Mouse (Mus musculus) kidney, postnatal 0 days (tissue): ENCODE measurements around the gene Elp6. TPM values are rescaled to one million over a fixed set of nuclear protein-coding genes. Genes with fewer than 3 reads are reported as not detected.

Source experiments
- ATAC-seq: fragments of 200-750 bp; cut with Nextera tagmentation; replicated peaks from 2 replicates; pipeline ENCODE4 v1.8.0; 2017; ENCODE audit warnings: low read depth, moderate number of reproducible peaks, moderate TSS enrichment, moderate library complexity; ENCODE audit not compliant: low FRiP score
- DNase-seq: peaks from one replicate; pipeline ENCODE4 v3.0.0-alpha.2; 2016; ENCODE audit warnings: low spot score
- H3K27ac ChIP-seq: fragments of 300-500 bp; sonication (generic); 2 replicates; pipeline ENCODE4 v1.5.1; 2014; ENCODE audit warnings: mild to moderate bottlenecking
- H3K27me3 ChIP-seq: fragments of 300-500 bp; sonication (generic); 2 replicates; pipeline ENCODE4 v1.6.1; 2014; ENCODE audit warnings: low read length, mixed read lengths; ENCODE audit not compliant: insufficient read depth
- H3K36me3 ChIP-seq: fragments of 300-500 bp; sonication (generic); 2 replicates; pipeline ENCODE4 v1.6.1; 2014; ENCODE audit warnings: low read length, mixed read lengths; ENCODE audit not compliant: insufficient read depth
- H3K4me1 ChIP-seq: fragments of 300-500 bp; sonication (generic); replicated peaks from 2 replicates; pipeline ENCODE4 v1.6.1; 2014; ENCODE audit warnings: antibody characterized with exemption, low read length, mixed read lengths; ENCODE audit not compliant: insufficient read depth
- H3K4me2 ChIP-seq: fragments of 300-500 bp; sonication (generic); 2 replicates; pipeline ENCODE4 v1.6.1; 2014; ENCODE audit warnings: mild to moderate bottlenecking, low read length, moderate library complexity, mixed read lengths
- H3K4me3 ChIP-seq: fragments of 300-500 bp; sonication (generic); replicated peaks from 2 replicates; pipeline ENCODE4 v1.5.1; 2014; ENCODE audit warnings: low read depth, low read length
- H3K9ac ChIP-seq: fragments of 300-500 bp; sonication (generic); 2 replicates; pipeline ENCODE4 v1.6.1; 2014; ENCODE audit warnings: low read depth, low read length
- H3K9me3 ChIP-seq: fragments of 300-500 bp; sonication (generic); replicated peaks from 2 replicates; pipeline ENCODE4 v1.6.1; 2016; ENCODE audit warnings: low read length, inconsistent platforms, mixed read lengths
- CTCF ChIP-seq: IDR thresholded peaks from 2 replicates; pipeline ENCODE4 v1.5.1; 2016; ENCODE audit warnings: antibody characterized with exemption, low read depth, mild to moderate bottlenecking, moderate library complexity
- WGBS: fragments of 180-500 bp; shearing (Covaris S2); extraction: QIAGEN DNeasy Blood & Tissue Kit; methylation state at CpG from one replicate; pipeline ENCODE4 v1.1.7; 2014; 5-methylcytosine and 5-hydroxymethylcytosine counted together
- polyA plus RNA-seq: library from polyadenylated mRNA; unstranded; fragments of >200 nt; fragmentation: Nextera tagmentation; extraction: Ambion mirVana; gene quantifications from 2 replicates; pipeline ENCODE4 v1.2.1, GENCODE M21; 2015

The Elp6 gene
- polyA plus RNA-seq, 1 experiment from 2014 or later = 15.7 TPM

GRCm38 (mm10) chr9:110333135-110333895, 28.3 kb downstream of the Elp6 start, which contains the start of gene Scap:
TSS of gene Scap (plus strand) at chr9:110333288.
- Histone ChIP-seq H3K4me2 (peak within 1 kb of the TSS; percentile 91), H3K27ac (peak within 1 kb of the TSS; percentile 70), H3K9me3 (no peaks in the 10 kb centered on the region), H3K9ac (peak within 1 kb of the TSS; percentile 72), H3K4me1 (no peaks in the 10 kb centered on the region; the same call in 1 of the 2 replicates), H3K27me3 (no peaks in the 10 kb centered on the region), H3K36me3 (no peaks in the 10 kb centered on the region), H3K4me3 (peak within 1 kb of the TSS; percentile 87)
- DNase-seq (peak; percentile 95), ATAC-seq (peak; percentile 89)
- peak; percentile 98 for TF ChIP-seq CTCF
- under 1% methylated on average over 59 of the region's 78 CpGs for WGBS

- no peak for DNase-seq
- Histone ChIP-seq H3K27me3 (no peaks in the 10 kb centered on the region), H3K36me3 (no peaks in the 10 kb centered on the region), H3K4me1 (no peaks in the 10 kb centered on the region; the same call in 1 of the 2 replicates), H3K9me3 (no peaks in the 10 kb centered on the region), H3K4me2 (peak overlapping the region; percentile 91), H3K27ac (peak overlapping the region; percentile 70; the same call in 1 of the 2 replicates), H3K4me3 (peak overlapping the region; percentile 87), H3K9ac (peak overlapping the region; percentile 72)
- no peak for TF ChIP-seq CTCF
- peak; percentile 8; the same call in 1 of the 2 replicates for ATAC-seq
- 7% methylated on average over 12 of the region's 12 CpGs for WGBS
These were observed 28.9 kb downstream of the Elp6 start for GRCm38 (mm10) chr9:110333896-110334259.

GRCm38 (mm10) chr9:110334849-110335248, 29.9 kb downstream of the Elp6 start:
- Histone ChIP-seq H3K4me1 (no peaks in the 10 kb centered on the region; the same call in 1 of the 2 replicates), H3K9me3 (no peaks in the 10 kb centered on the region), H3K27me3 (no peaks in the 10 kb centered on the region), H3K4me3 (no peak overlapping the region), H3K9ac (no peak overlapping the region), H3K4me2 (no peak overlapping the region), H3K36me3 (no peaks in the 10 kb centered on the region), H3K27ac (no peak overlapping the region)
- TF ChIP-seq CTCF = no peak
- ATAC-seq (no peak), DNase-seq (no peak)
- 72% methylated on average over 8 of the region's 8 CpGs for WGBS

- H3K4me2 ChIP-seq = no peak overlapping the region
- H3K27me3 ChIP-seq = no peaks in the 10 kb centered on the region
- H3K36me3 ChIP-seq = no peaks in the 10 kb centered on the region
- WGBS = 87% methylated on average over 5 of the region's 5 CpGs
- no peak overlapping the region for H3K4me3 ChIP-seq
- H3K9me3 ChIP-seq = no peaks in the 10 kb centered on the region
- no peak overlapping the region for H3K9ac ChIP-seq
- TF ChIP-seq CTCF = no peak
- ATAC-seq (no peak), DNase-seq (no peak)
- H3K27ac ChIP-seq = no peak overlapping the region
- no peaks in the 10 kb centered on the region for H3K4me1 ChIP-seq
These were observed 35.2 kb downstream of the Elp6 start for GRCm38 (mm10) chr9:110340037-110340750.

GRCm38 (mm10) chr9:110342008-110342407, 37.0 kb downstream of the Elp6 start:
- TF ChIP-seq CTCF = no peak
- DNase-seq (no peak), ATAC-seq (no peak)
- H3K27me3 ChIP-seq = no peaks in the 10 kb centered on the region
- 77% methylated on average over 8 of the region's 8 CpGs for WGBS
- H3K36me3 ChIP-seq = no peaks in the 10 kb centered on the region
- no peaks in the 10 kb centered on the region for H3K9me3 ChIP-seq
- H3K27ac ChIP-seq = no peak overlapping the region
- no peaks in the 10 kb centered on the region for H3K4me1 ChIP-seq
- H3K9ac ChIP-seq = no peak overlapping the region
- no peak overlapping the region for H3K4me3 ChIP-seq
- H3K4me2 ChIP-seq = no peak overlapping the region

- 47% methylated on average over 6 of the region's 6 CpGs for WGBS
- no peak for ATAC-seq
- no peaks in the 10 kb centered on the region for H3K4me1 ChIP-seq
These were observed 38.8 kb downstream of the Elp6 start for GRCm38 (mm10) chr9:110343805-110344204.

More at GRCm38 (mm10) chr9:110343805-110344204, 38.8 kb downstream of the Elp6 start:
- H3K9me3 ChIP-seq = no peaks in the 10 kb centered on the region
- no peak overlapping the region for H3K27ac ChIP-seq
- no peaks in the 10 kb centered on the region for H3K27me3 ChIP-seq
- H3K4me3 ChIP-seq = no peak overlapping the region
- no peaks in the 10 kb centered on the region for H3K36me3 ChIP-seq
- no peak for TF ChIP-seq CTCF
- no peak for DNase-seq
- H3K9ac ChIP-seq = no peak overlapping the region
- H3K4me2 ChIP-seq = no peak overlapping the region
